Mouse (Mus musculus): ENCODE measurements at regions not wholly inside any gene's neighbourhood (a gene's known extent, or its start where the extent isn't known, plus 50 kb on each side); places are given as distances from the start of the nearest gene placed in this dataset.

- TF ChIP-seq GATA1 (IDR thresholded peaks at IDR 0.05; ENCODE audit: borderline replicate concordance, low read length): no peak
- TF ChIP-seq FLI1 (IDR thresholded peaks at IDR 0.05; ENCODE audit: low read length): no peak
Observed at GRCm38 (mm10) chr10:126385644-126386043, 419.7 kb downstream of the Lrig3 start.

Data from megakaryocyte, embryonic 14.5 days (primary cell).